Mouse (Mus musculus): Measurements from ENCODE around the gene Ifnz. TPM values are rescaled to one million over a fixed set of nuclear protein-coding genes. Genes with fewer than 3 reads are reported as not detected.
"Not testable (repeated sequence)": the region's sequence is repeated elsewhere in the genome, so short reads cannot be mapped to it uniquely, and the experiment has no call there.

Ifnz gene
- total RNA-seq, 2 experiments from 2014 or later: not detected

DNA sequence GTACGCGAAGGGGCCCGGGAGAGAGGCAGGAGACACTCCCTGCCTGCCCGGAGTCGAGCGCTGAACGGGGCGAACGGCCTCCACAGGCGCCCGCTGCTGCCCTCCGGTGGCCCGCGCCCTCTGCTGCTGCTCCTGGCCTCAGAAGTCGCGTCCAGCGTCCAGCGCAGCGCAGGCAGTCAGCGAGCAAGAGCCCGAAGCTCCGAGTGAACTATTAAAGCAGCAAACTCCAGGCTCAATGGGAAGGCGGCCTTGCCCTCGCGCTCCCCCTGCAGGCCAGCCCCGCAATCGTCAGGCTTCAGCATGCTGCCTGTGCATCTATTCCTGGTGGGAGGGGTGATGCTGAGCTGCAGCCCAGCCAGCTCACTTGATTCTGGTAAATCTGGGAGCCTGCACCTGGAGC lies 3.5 kb downstream of the Ifnz start, which contains the start of gene Gm13276:
TSS of gene Gm13276 (plus strand) at position 301 of the 400 bp plus-strand sequence.
- DNase-seq (ENCODE audit: low spot score in 2 of 2): not testable (repeated sequence)

DNA sequence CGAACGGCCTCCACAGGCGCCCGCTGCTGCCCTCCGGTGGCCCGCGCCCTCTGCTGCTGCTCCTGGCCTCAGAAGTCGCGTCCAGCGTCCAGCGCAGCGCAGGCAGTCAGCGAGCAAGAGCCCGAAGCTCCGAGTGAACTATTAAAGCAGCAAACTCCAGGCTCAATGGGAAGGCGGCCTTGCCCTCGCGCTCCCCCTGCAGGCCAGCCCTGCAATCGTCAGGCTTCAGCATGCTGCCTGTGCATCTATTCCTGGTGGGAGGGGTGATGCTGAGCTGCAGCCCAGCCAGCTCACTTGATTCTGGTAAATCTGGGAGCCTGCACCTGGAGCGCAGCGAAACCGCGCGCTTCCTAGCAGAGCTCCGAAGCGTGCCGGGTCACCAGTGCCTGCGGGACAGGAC lies 6.5 kb downstream of the Ifnz start, which contains the start of gene Gm13277:
TSS of gene Gm13277 (plus strand) at position 231 of the 400 bp plus-strand sequence.
- peak; percentile 48 to 55 for DNase-seq (ENCODE audit: low spot score in 2 of 2)

DNA sequence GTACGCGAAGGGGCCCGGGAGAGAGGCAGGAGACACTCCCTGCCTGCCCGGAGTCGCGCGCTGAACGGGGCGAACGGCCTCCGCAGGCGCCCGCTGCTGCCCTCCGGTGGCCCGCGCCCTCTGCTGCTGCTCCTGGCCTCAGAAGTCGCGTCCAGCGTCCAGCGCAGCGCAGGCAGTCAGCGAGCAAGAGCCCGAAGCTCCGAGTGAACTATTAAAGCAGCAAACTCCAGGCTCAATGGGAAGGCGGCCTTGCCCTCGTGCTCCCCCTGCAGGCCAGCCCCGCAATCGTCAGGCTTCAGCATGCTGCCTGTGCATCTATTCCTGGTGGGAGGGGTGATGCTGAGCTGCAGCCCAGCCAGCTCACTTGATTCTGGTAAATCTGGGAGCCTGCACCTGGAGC lies 9.3 kb downstream of the Ifnz start, which contains the start of gene Gm13278:
TSS of gene Gm13278 (plus strand) at position 301 of the 400 bp plus-strand sequence.
- DNase-seq (ENCODE audit: low spot score in 2 of 2): not testable (repeated sequence)

DNA sequence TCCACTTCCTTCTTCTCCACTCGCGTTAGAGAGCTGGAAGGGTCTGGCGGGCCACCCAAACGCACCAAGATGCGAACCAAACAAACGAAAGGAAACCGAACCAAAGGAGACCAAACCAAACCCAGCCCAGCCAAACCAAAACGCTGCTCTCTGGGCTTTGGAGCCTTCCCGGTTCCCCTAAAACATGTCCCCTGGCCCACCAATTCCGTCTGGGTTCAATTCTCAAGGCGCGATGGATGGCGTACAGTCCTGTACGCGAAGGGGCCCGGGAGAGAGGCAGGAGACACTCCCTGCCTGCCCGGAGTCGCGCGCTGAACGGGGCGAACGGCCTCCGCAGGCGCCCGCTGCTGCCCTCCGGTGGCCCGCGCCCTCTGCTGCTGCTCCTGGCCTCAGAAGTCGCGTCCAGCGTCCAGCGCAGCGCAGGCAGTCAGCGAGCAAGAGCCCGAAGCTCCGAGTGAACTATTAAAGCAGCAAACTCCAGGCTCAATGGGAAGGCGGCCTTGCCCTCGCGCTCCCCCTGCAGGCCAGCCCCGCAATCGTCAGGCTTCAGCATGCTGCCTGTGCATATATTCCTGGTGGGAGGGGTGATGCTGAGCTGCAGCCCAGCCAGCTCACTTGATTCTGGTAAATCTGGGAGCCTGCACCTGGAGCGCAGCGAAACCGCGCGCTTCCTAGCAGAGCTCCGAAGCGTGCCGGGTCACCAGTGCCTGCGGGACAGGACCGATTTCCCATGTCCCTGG lies 12.2 kb downstream of the Ifnz start, which contains the start of gene Gm13275:
TSS of gene Gm13275 (plus strand) at position 552 of the 740 bp plus-strand sequence.
- peak; percentile 45 to 58 for DNase-seq (ENCODE audit: low spot score in 2 of 2)

DNA sequence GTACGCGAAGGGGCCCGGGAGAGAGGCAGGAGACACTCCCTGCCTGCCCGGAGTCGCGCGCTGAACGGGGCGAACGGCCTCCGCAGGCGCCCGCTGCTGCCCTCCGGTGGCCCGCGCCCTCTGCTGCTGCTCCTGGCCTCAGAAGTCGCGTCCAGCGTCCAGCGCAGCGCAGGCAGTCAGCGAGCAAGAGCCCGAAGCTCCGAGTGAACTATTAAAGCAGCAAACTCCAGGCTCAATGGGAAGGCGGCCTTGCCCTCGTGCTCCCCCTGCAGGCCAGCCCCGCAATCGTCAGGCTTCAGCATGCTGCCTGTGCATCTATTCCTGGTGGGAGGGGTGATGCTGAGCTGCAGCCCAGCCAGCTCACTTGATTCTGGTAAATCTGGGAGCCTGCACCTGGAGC lies 15.2 kb downstream of the Ifnz start, which contains the start of gene Gm13279:
TSS of gene Gm13279 (plus strand) at position 301 of the 400 bp plus-strand sequence.
- not testable (repeated sequence) for DNase-seq (ENCODE audit: low spot score in 2 of 2)

DNA sequence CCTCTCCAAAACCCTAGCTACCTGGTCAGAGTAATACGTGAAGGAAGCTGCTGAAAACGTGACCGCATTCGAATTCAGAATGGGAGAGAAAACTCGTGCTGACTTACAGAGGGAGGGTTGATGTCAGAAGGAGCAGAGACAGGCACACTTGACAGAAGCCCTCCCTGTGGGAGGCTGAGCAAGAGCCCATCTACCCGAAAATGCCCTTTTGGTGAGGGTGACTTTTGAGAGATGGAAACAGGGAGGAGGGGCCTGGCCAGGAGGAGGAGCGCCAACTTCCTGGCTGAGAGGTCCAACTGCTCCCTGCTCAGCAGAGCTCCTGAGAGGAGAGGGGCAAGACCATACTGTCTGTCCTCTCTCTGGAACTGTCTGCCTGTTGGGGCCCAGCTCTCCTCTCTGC lies 17.4 kb downstream of the Ifnz start, which contains the start of gene Gm13285:
TSS of gene Gm13285 (plus strand) at position 301 of the 400 bp plus-strand sequence.
- not testable (repeated sequence) for DNase-seq (ENCODE audit: low spot score in 2 of 2)

DNA sequence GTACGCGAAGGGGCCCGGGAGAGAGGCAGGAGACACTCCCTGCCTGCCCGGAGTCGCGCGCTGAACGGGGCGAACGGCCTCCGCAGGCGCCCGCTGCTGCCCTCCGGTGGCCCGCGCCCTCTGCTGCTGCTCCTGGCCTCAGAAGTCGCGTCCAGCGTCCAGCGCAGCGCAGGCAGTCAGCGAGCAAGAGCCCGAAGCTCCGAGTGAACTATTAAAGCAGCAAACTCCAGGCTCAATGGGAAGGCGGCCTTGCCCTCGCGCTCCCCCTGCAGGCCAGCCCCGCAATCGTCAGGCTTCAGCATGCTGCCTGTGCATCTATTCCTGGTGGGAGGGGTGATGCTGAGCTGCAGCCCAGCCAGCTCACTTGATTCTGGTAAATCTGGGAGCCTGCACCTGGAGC lies 21.0 kb downstream of the Ifnz start, which contains the start of gene Gm13287:
TSS of gene Gm13287 (plus strand) at position 301 of the 400 bp plus-strand sequence.
- not testable (repeated sequence) for DNase-seq (ENCODE audit: low spot score in 2 of 2)

DNA sequence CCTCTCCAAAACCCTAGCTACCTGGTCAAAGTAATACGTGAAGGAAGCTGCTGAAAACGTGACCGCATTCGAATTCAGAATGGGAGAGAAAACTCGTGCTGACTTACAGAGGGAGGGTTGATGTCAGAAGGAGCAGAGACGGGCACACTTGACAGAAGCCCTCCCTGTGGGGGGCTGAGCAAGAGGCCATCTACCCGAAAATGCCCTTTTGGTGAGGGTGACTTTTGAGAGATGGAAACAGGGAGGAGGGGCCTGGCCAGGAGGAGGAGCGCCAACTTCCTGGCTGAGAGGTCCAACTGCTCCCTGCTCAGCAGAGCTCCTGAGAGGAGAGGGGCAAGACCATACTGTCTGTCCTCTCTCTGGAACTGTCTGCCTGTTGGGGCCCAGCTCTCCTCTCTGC lies 23.3 kb downstream of the Ifnz start, which contains the start of gene Gm13288:
TSS of gene Gm13288 (plus strand) at position 301 of the 400 bp plus-strand sequence.
- DNase-seq (ENCODE audit: low spot score in 2 of 2): not testable (repeated sequence)

DNA sequence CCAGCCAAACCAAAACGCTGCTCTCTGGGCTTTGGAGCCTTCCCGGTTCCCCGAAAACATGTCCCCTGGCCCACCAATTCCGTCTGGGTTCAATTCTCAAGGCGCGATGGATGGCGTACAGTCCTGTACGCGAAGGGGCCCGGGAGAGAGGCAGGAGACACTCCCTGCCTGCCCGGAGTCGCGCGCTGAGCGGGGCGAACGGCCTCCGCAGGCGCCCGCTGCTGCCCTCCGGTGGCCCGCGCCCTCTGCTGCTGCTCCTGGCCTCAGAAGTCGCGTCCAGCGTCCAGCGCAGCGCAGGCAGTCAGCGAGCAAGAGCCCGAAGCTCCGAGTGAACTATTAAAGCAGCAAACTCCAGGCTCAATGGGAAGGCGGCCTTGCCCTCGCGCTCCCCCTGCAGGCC lies 23.8 kb downstream of the Ifnz start:
- DNase-seq (ENCODE audit: low spot score in 2 of 2): not testable (repeated sequence)

DNA sequence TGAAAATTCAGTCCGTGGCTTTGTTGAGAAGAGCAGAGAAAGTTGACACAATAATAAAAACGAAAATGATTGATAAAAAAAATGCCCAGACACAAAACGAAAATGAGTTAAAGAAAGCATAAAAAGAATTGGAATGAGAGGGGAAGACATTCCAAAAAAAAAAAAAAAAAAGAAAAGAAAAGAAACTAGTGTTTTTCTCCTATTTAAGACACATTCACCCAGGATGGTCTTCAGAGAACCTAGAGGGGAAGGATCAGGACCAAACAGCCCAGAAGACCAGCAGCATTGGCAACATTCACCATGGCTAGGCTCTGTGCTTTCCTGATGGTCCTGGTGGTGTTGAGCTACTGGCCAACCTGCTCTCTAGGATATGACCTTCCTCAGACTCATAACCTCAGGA lies 34.0 kb downstream of the Ifnz start, which contains the start of gene Ifna7:
TSS of gene Ifna7 (plus strand) at position 301 of the 400 bp plus-strand sequence.
- DNase-seq (ENCODE audit: low spot score in 2 of 2): no peak

DNA sequence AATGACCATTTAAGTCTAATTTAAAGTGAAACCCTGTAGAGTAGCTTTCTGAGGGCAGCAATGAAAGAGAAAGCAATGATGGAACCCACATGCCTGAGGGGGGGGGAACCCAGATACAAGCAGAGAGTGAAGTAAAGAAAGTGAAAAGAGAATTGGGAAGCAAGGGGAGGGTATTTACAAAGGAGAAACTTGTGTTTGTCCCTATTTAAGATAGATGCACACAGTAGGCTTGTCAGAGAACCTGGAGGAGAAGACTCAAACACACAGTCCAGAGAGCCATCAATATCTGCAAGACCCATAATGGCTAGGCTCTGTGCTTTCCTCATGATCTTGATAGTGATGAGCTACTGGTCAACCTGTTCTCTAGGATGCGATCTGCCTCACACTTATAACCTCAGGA lies 37.7 kb downstream of the Ifnz start, which contains the start of gene Ifna11:
TSS of gene Ifna11 (plus strand) at position 301 of the 400 bp plus-strand sequence.
- no peak for DNase-seq (ENCODE audit: low spot score in 2 of 2)

DNA sequence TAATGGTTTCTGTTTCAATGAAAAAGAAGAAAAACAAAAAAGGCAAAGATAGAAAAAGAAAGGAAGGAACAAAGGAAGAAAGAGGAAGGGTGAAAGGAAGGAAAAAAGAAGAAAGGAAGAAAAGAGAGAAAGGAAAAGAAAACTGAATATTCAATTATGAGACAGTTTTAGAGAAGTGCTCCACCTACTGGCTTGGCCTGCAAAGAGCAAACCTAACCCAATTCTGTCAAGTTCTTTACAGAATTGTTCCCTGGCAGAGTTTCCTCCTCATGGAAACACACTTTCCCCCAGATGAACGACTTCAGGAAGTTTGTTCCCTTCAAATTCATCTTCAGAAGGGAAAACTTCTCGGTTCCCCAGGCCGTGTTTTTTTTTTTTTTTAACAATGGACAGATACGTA lies 41.1 kb downstream of the Ifnz start:
- DNase-seq (ENCODE audit: low spot score in 2 of 2): peak; percentile 9 to 23

DNA sequence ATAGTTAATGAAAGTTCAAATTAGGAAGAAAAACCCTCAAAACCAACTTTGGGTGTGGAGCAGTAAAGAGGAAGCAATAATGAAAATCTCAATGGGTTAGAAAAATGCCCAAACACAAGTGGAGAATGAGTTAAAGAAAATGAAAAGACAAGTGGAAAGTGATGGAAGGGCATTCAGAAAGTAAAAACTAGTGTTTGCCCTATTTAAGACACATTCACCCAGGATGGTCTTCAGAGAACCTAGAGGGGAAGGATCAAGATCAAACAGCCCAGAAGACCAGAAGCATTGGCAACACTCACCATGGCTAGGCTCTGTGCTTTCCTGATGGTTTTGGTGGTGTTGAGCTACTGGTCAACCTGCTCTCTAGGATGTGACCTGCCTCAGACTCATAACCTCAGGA lies 45.2 kb downstream of the Ifnz start, which contains the start of gene Ifna6:
TSS of gene Ifna6 (plus strand) at position 301 of the 400 bp plus-strand sequence.
- DNase-seq (ENCODE audit: low spot score in 2 of 2): not testable (repeated sequence)

DNA sequence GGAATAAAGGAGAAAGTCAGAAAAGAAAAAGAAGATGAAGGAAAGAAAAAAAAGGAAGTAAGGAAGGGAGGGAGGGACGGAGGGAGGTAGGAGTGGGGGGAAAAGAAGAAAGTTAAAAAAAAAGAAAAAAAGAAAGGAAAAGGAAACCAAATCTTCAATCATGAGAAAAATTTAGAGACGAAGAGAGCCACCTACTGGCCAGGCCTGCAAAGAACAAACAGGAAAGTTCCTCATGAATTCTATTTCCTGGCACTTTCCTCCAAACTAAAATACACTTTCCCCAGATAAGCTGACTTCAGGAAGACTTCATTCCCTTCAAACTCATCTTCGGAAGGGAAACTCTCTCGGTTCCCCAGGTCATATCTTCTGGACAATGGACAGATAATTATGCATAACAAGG lies 48.6 kb downstream of the Ifnz start:
- DNase-seq (ENCODE audit: low spot score in 2 of 2): peak; percentile 45 to 56

Other genes starting within 250 kb of the Ifnz start
- gene Ifna15, start 223.9 kb upstream of the Ifnz start, total RNA-seq (2021): not detected
- not detected for gene Ifna14, start 210.3 kb upstream of the Ifnz start, total RNA-seq (2021)
- not detected for gene Ifna9, start 189.7 kb upstream of the Ifnz start, total RNA-seq (2021)
- not detected for gene Ifna12, start 178.8 kb upstream of the Ifnz start, total RNA-seq (2021)
- not detected for gene C87499, start 147.7 kb upstream of the Ifnz start, total RNA-seq (2021)
- gene Ifna13, start 137.7 kb upstream of the Ifnz start, total RNA-seq (2021): not detected
- gene Ifna16, start 105.2 kb upstream of the Ifnz start, total RNA-seq (2021): not detected
- not detected for gene Ifna2, start 98.2 kb upstream of the Ifnz start, total RNA-seq (2021)
- not detected for gene Ifnab, start 90.8 kb upstream of the Ifnz start, total RNA-seq (2021)
- gene Gm26566, start 60.3 kb upstream of the Ifnz start, total RNA-seq (2021): under 1 TPM; 0.49 to 0.89 TPM
- gene Klhl9, start 59.7 kb upstream of the Ifnz start, total RNA-seq (2021): 100 to 1,000 TPM; 100 to 103 TPM
- not detected for gene Gm13271, start 27.3 kb upstream of the Ifnz start, total RNA-seq (2021)
- not detected for gene Gm13283, start 22.0 kb upstream of the Ifnz start, total RNA-seq (2021)
- gene Gm13290, start 8.3 kb upstream of the Ifnz start, total RNA-seq (2021): not detected
- gene Gm13289, start 5.2 kb upstream of the Ifnz start, total RNA-seq (2021): not detected
- gene Gm13272, start 2.3 kb upstream of the Ifnz start, total RNA-seq (2021): not detected
- not detected for gene Gm13276, start 3.6 kb downstream of the Ifnz start, total RNA-seq (2021)
- not detected for gene Gm13277, start 6.5 kb downstream of the Ifnz start, total RNA-seq (2021)
- gene Gm13278, start 9.4 kb downstream of the Ifnz start, total RNA-seq (2021): not detected
- not detected for gene Gm13275, start 12.4 kb downstream of the Ifnz start, total RNA-seq (2021)
- gene Gm13279, start 15.3 kb downstream of the Ifnz start, total RNA-seq (2021): not detected
- gene Gm13285, start 17.5 kb downstream of the Ifnz start, total RNA-seq (2021): not detected
- not detected for gene Gm13287, start 21.1 kb downstream of the Ifnz start, total RNA-seq (2021)
- not detected for gene Gm13288, start 23.4 kb downstream of the Ifnz start, total RNA-seq (2021)
- not detected for gene Ifna7, start 34.1 kb downstream of the Ifnz start, total RNA-seq (2021)
- not detected for gene Ifna11, start 37.8 kb downstream of the Ifnz start, total RNA-seq (2021)
- gene Ifna6, start 45.3 kb downstream of the Ifnz start, total RNA-seq (2021): not detected
- gene Ifna5, start 53.4 kb downstream of the Ifnz start, total RNA-seq (2021): not detected
- gene Ifna4, start 59.7 kb downstream of the Ifnz start, total RNA-seq (2021): not detected
- gene Ifna1, start 68.0 kb downstream of the Ifnz start, total RNA-seq (2021): not detected
- not detected for gene Ifne, start 98.1 kb downstream of the Ifnz start, total RNA-seq (2021)

Measured in left cerebral cortex, adult 18-20 months (tissue).